Mouse (Mus musculus) mouse embryonic stem cell (cell line): ENCODE measurements around the gene 2210016F16Rik.
"Not testable (repeated sequence)": the region's sequence is repeated elsewhere in the genome, so short reads cannot be mapped to it uniquely, and the experiment has no call there.

ENCODE experiments used
- in situ Hi-C, 2 experiments: fragments of 300-500 bp; cut with MboI; formaldehyde crosslinking; loops; 1 replicate in 1 of 2; 3 replicates in 1 of 2; pipeline ENCODE4 v1.14.3; 2019 to 2020; ENCODE audit warnings: low sequenced_read_pairs in 2 of 2, low pct_unique_long_range_greater_than_20kb in 1 of 2, mixed read lengths in 1 of 2; ENCODE audit not compliant: unreplicated experiment in 1 of 2

Gene 2210016F16Rik

DNA sequence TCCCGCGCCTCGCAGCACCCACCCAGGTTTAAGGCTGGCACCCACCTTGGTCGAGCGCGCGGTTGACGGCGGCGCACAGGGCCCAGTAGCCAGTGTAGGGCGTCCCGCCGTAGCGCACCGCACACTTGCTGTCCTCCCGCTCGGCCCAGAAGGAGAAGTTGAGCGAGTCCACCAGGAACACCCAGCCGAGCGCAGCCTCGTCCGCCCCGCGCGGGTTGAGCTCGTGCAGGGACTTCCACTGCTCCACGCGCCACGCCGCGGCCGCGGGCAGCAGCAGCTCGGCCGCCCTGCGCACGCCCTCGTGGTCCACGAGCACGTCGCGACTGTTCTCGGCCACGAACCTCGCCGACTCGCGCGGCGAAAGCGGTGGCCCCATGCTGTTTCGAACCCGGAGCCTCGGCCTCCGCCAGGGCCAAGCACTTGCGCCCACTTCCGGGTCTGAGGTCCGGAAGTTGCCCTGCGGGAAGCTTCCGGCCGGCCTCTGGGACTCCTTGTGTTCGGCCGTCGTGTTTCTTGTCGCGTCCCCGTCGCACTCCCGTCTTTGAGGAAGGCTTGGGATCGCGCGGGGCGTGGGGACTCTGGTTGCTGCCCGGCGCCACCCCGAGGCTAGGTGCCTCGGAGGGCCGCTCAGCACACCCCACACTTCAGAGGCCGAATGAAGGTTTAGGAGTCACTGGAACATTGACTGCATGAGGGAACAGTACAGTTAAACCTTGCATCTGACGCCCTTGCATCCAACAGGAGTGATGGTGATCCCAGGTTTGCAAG is at the start of gene 2210016F16Rik:
Gene 2210016F16Rik (minus strand): TSS at position 447 of the 768 bp plus-strand sequence.
- in situ Hi-C loops, result loop anchor here in 1 of 2 experiments (10.0 kb wide), 1 partner anchor 90 kb away; no protein-coding TSS in a partner anchor

DNA sequence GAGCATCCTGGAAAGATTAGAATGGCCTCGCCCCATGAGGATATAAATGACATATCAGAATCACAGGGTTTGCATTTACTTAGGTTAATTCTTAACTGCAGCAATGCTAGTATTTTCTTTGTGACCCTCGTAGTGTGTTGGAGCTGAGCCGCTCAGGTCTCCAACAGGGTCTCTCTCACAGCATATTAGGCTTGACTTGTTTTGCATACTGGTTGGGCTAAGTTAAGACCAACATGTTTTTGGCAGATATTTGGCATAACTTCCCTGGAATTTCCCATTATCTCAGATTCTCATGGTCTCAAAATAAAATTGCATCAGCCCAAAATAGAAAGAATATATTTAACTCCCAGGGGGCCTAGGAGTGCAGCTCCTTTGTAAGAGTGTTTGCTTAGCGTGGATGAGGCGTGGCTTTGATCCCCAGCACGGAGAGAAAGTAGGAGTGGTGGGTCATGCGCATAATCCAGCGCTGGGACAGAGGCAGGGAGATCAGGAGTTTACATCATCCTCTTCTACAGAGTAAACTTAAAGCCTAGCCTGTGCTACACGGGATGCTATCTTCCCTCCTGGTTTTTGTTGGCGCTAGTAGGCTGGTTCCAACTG is 38.1 kb upstream of the 2210016F16Rik start:
- in situ Hi-C loops, result loop anchor here in 1 of 2 experiments (10.0 kb wide), 1 partner anchor 92 kb away; no protein-coding TSS in a partner anchor

DNA sequence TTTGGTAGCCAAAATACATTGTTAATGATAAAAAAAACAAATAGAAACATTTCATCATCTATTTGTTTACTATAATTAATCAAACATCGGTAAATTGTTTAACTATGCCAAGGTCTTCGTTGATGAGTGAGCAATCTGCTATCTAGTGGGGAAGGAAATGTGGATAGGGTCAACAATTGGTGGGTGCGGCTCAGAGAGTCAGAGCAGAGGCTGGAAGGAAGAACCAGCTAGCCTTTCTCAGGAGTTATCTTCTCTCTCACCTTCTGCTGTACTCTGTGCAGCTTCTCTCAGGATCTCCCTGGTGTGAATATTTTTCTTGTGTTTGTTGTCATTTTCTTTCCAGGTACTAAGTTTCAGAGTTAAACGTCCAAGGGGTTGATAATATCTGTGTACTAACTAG is 37.2 kb upstream of the 2210016F16Rik start:
- in situ Hi-C loops, result loop anchor here in 1 of 2 experiments (10.0 kb wide), 1 partner anchor 93 kb away; no protein-coding TSS in a partner anchor

GRCm38 (mm10) chr13:58421026-58421425 is 36.0 kb upstream of the 2210016F16Rik start:
- in situ Hi-C loops, result loop anchor here in 1 of 2 experiments (10.0 kb wide), 1 partner anchor 94 kb away; no protein-coding TSS in a partner anchor

- in situ Hi-C loops, result no loop called here
Observed at GRCm38 (mm10) chr13:58419266-58419665, 34.2 kb upstream of the 2210016F16Rik start.

DNA sequence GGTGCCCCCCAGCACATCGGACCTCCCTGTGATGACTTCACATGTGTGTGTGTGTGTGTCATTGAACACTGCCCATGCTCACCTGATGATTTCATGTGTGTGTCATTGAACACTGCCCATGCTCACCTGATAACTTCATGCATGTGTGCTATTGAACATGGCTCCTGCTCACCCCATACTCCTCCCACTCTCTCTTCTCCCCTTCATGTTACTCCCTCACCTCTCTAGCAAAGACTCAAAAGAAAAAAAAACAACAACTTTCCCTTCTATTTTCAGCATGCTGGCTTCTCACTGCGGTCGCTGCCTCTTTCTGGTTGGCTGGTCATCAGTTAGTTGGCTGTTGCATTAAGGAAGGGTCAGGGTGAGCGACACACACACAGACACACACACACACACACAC is 33.6 kb upstream of the 2210016F16Rik start:
- in situ Hi-C loops, result no loop called here

DNA sequence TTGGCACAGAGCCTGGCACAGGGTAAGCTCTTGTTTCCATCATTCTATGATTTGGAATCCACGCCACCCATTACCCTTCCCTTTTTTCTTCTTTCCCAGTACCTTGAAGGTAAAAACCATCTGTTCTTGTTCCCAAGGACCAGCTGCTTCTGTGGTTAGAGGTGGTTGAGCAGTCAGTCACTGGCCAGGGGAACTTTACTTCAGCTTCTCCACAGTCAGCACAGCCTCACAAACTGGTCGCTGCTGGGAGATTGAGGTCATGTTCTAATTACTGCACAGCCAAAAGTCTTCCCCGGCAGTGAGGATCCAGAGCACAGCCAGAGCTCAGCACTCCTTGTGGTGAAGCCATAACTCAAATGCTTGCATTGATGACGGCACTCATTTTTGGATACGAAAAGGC is 30.8 kb upstream of the 2210016F16Rik start:
- in situ Hi-C loops, result no loop called here

- in situ Hi-C loops, result no loop called here
Observed at GRCm38 (mm10) chr13:58415374-58415773, 30.3 kb upstream of the 2210016F16Rik start.

GRCm38 (mm10) chr13:58411073-58411472 is 26.0 kb upstream of the 2210016F16Rik start:
- in situ Hi-C loops, result no loop called here

GRCm38 (mm10) chr13:58403243-58403642 is 18.2 kb upstream of the 2210016F16Rik start, which contains the start of gene Hnrnpk:
TSS of gene Hnrnpk (minus strand) at chr13:58403343.
- in situ Hi-C loops, result not testable (repeated sequence)

- in situ Hi-C loops, result no loop called here
Observed at GRCm38 (mm10) chr13:58402744-58403110, 17.7 kb upstream of the 2210016F16Rik start.

- in situ Hi-C loops, result no loop called here
Observed at GRCm38 (mm10) chr13:58402003-58402743, 17.1 kb upstream of the 2210016F16Rik start, which contains the start of gene Rmi1. TSS of gene Rmi1 (plus strand) at chr13:58402248.

DNA sequence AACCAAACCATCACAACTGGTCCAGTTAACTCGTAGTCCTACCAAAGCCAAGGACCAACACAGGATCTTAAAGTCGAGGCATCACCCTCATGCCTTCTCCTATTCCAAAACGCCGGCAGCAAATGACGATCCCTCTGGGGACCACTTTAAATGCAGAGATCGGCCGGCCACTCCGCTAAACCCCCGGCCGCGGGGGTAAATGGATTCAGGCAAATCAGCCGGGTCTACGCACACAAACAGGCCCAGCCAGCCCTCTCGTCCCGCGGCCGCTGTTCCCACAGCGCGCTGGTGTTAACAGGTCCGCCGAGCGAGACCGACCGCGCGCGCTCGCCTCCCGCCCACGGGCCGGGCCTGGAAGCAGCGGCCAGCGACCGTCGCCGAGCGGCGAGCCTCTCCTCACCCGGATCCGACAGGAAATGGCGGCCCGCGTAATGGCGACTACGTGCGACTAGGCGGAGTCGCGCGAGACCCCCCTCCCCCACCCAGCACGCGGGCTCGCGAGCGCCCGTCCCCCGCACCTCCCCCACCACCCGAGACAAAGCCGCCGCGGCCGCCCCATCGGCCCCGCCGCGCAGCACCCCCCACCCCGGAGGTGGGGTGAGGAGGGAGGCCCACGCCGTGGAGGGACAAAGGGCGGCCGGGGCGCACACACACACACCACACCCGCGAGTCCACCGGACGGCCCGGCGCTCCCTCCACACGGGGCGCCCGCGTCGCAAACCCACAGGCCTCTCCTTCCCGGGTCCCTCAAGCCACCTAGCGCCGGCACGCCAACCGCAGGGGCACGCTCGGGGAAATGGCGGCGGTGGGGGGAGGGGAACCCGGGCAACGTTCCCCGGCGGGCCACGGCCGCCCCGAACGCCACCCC is 16.3 kb upstream of the 2210016F16Rik start:
- in situ Hi-C loops, result no loop called here

DNA sequence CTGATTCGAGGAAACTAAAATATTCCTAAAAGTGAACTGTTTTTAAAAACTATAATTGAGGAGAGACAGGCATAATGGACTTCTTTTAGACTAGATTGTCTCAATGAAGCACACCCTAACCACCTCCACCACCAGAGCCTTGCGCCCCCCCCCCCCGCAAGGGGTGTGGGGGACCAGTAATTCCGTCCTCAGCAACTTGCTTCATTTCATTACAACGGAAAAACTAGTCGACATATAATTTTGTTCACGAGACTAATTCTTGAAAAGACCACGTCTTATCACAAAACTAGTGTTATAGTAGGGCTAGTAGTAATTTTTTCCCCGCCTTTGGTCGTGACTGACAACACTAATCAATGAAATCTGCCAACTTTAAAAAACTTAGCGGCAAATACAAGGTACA is 15.6 kb upstream of the 2210016F16Rik start:
- in situ Hi-C loops, result no loop called here

DNA sequence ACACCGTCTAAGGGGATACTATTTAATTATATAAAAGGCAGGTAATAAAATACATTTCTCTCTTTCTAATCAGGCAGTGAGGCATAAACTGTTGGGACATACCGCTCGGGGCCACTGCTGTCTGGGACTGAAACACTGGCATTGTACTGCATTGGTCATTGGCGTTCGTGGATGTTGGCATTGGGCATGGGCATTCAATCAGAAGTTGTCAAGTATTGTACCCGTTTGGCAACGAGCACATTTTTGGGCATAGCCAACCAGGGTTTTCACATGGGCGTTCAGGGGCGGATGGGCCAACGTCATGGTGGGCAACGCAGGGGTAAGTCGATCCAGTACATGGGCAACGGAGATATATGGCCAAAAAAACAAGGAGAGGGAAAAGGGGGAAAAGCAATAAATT is 12.6 kb upstream of the 2210016F16Rik start:
- in situ Hi-C loops, result no loop called here

DNA sequence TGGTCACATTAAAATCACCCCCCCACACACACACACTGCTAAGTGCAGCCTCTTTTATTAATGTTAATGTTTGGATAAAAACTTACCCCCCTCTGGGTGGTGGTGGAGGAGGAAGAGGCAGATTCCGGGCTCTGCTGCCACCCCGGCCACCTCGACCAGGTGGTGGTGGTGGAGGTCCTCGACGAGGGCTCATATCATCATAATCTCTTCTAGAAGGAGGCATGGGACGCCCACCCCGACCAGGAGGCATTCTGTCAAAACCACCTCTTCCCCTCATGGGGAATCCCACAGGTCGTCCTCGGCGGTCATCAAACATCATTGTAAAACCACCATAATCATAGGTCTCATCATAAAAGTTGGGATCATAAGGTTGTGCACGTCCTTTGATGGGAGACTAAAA is 9.4 kb upstream of the 2210016F16Rik start:
- in situ Hi-C loops, result not testable (repeated sequence)

DNA sequence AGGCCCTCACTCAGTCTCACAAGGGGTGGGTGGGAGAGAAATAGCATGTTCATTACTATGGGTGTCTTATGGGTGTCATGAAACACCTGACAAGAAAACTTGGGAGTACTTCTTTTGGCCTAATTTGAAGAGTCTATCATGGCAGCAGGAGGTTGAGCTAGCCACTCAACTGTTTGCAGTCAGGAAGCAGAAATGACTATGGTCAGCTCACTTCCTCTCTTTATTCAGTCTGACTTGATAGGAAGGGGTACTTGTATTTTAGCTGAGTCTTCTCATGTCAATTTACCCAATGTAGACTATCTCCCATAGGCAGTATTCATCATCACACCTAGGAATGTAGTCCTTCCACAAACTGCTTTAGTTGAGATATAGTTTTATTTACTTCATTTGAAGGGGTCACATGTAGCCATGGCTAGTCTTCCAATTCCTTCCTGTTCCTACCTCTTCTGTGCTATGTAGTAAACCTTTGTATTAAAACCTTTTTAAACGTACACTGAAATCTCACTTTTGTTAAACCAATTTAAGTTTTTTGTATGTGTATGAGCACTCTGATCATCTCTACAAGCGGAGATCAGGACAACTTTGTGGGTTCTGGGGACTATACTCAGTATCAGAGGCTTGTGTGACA is 4.4 kb upstream of the 2210016F16Rik start:
- in situ Hi-C loops, result loop anchor here in 1 of 2 experiments (10.0 kb wide), 1 partner anchor 95 kb away; no protein-coding TSS in a partner anchor
